Mouse (Mus musculus) midbrain, embryonic 14.5 days (tissue): ENCODE data around the gene Crocc2. TPM values are rescaled to one million over a fixed set of nuclear protein-coding genes. Genes with fewer than 3 reads are reported as not detected.

Source experiments
- microRNA-seq: library from miRNA; unstranded; fragments of <30 nt; microRNA quantifications from one replicate; pipeline ENCODE4, GENCODE M21; 2016
- polyA plus RNA-seq: library from polyadenylated mRNA; unstranded; fragments of >200 nt; fragmentation: Nextera tagmentation; extraction: Ambion mirVana; gene quantifications from 2 replicates; pipeline ENCODE4 v1.2.1, GENCODE M21; 2014

Gene Crocc2
- polyA plus RNA-seq, 1 experiment from 2014 or later = 0.05 TPM

Small RNA genes lying within 50 kb of the gene (microRNA-seq; reads per million reads assigned to microRNA genes)
- gene Mir6901 = not detected

Other genes with a start within 250 kb of the Crocc2 start
- 52.6 and 56.1 TPM in 2 replicates for gene Capn10, start 234.3 kb upstream of the Crocc2 start, polyA plus RNA-seq
- gene Gpr35, start 217.9 kb upstream of the Crocc2 start, polyA plus RNA-seq = 0.16 and 1.3 TPM in 2 replicates
- not detected in 2 replicates for gene Aqp12, start 162.4 kb upstream of the Crocc2 start, polyA plus RNA-seq
- gene Kif1a, start 66.8 kb upstream of the Crocc2 start, polyA plus RNA-seq = 228 and 350 TPM in 2 replicates
- gene Agxt, start 33.5 kb upstream of the Crocc2 start, polyA plus RNA-seq = not detected in 2 replicates
- gene 2310007B03Rik, start 7.8 kb upstream of the Crocc2 start, polyA plus RNA-seq = not detected in 2 replicates
- gene Sned1, start 67.1 kb downstream of the Crocc2 start, polyA plus RNA-seq = 3.0 and 7.2 TPM in 2 replicates
- gene Mterf4, start 137.2 kb downstream of the Crocc2 start, polyA plus RNA-seq = 27.7 and 30.0 TPM in 2 replicates
- 54.7 and 64.1 TPM in 2 replicates for gene Ppp1r7, start 174.1 kb downstream of the Crocc2 start, polyA plus RNA-seq
- 4.2 and 5.7 TPM in 2 replicates for gene Pask, start 174.8 kb downstream of the Crocc2 start, polyA plus RNA-seq
- gene Ano7, start 205.2 kb downstream of the Crocc2 start, polyA plus RNA-seq = 0.68 and 0.69 TPM in 2 replicates